Mouse (Mus musculus): ENCODE results near the gene Cbr2. TPM values are rescaled to one million over a fixed set of nuclear protein-coding genes. Genes with fewer than 3 reads are reported as not detected.

Gene Cbr2
- total RNA-seq, 4 experiments from 2014 or later = 0.99 to 2.7 (median 1.9) TPM

DNA sequence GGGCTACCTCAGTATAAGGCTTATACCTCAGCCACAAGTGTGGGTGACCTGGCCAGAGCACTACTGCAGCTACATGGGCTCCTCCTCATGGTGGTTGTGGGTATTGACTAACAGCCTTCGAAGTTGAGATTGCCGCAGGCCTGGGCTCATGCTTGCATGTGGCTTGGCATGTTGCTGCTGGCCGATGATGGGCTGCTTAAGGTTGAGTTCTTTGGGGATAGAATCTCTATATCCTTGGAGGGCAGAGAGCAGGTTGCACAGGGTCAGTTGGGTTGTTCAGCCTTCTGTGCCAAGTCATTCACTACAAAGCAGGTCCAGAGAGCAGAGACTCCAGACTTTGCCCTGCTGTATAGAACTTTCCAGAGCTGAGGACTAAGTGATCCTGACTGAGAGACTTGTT, 52.0 kb downstream of the Cbr2 start:
- no peak for DNase-seq (ENCODE audit: low spot score in 2 of 2)

Other genes with a start within 250 kb of the Cbr2 start
- 10 to 100 TPM; 63.2 to 67.7 (median 64.4) TPM for gene Mrpl12, start 247.5 kb downstream of the Cbr2 start, total RNA-seq (2022)
- 10 to 100 TPM; 21.2 to 25.8 (median 24.0) TPM for gene Slc25a10, start 240.3 kb downstream of the Cbr2 start, total RNA-seq (2022)
- gene Gcgr, start 201.4 kb downstream of the Cbr2 start, total RNA-seq (2022) = under 1 TPM in 1 of 4 experiments, not detected in 3; 0.17 TPM
- gene Mcrip1, start 182.4 kb downstream of the Cbr2 start, total RNA-seq (2022) = 10 to 100 TPM; 71.6 to 75.9 (median 74.1) TPM
- gene Ppp1r27, start 181.0 kb downstream of the Cbr2 start, total RNA-seq (2022) = not detected
- 100 to 1,000 TPM; 110 to 142 (median 130) TPM for gene P4hb, start 158.9 kb downstream of the Cbr2 start, total RNA-seq (2022)
- gene Arhgdia, start 150.5 kb downstream of the Cbr2 start, total RNA-seq (2022) = 100 to 1,000 TPM; 307 to 323 (median 320) TPM
- 10 to 100 TPM; 47.7 to 64.6 (median 51.9) TPM for gene Alyref, start 133.7 kb downstream of the Cbr2 start, total RNA-seq (2022)
- gene Anapc11, start 133.7 kb downstream of the Cbr2 start, total RNA-seq (2022) = 100 to 1,000 TPM in 2 of 4 experiments, 10 to 100 TPM in 2; 98.1 to 101 (median 99.4) TPM
- gene Npb, start 123.6 kb downstream of the Cbr2 start, total RNA-seq (2022) = 1 to 10 TPM in 2 of 4 experiments, not detected in 2; 1.1 to 1.8 TPM
- gene Pcyt2, start 114.2 kb downstream of the Cbr2 start, total RNA-seq (2022) = 100 to 1,000 TPM; 109 to 140 (median 124) TPM
- gene Sirt7, start 106.9 kb downstream of the Cbr2 start, total RNA-seq (2022) = 10 to 100 TPM; 30.5 to 45.3 (median 34.7) TPM
- gene Mafg, start 98.5 kb downstream of the Cbr2 start, total RNA-seq (2022) = 10 to 100 TPM; 66.8 to 77.2 (median 73.1) TPM
- 1 to 10 TPM; 1.5 to 2.3 (median 1.8) TPM for gene Pycr1, start 88.3 kb downstream of the Cbr2 start, total RNA-seq (2022)
- gene Myadml2, start 84.0 kb downstream of the Cbr2 start, total RNA-seq (2022) = 10 to 100 TPM in 3 of 4 experiments, 1 to 10 TPM in 1; 9.3 to 12.0 (median 10.7) TPM
- gene Notum, start 70.9 kb downstream of the Cbr2 start, total RNA-seq (2022) = 1 to 10 TPM; 2.1 to 7.1 (median 4.0) TPM
- 10 to 100 TPM; 57.0 to 64.7 (median 61.2) TPM for gene Aspscr1, start 59.1 kb downstream of the Cbr2 start, total RNA-seq (2022)
- 10 to 100 TPM; 19.2 to 23.3 (median 22.2) TPM for gene Cenpx, start 18.4 kb downstream of the Cbr2 start, total RNA-seq (2022)
- gene Lrrc45, start 18.2 kb downstream of the Cbr2 start, total RNA-seq (2022) = 10 to 100 TPM; 39.8 to 56.7 (median 51.2) TPM
- gene Rac3, start 10.6 kb downstream of the Cbr2 start, total RNA-seq (2022) = 10 to 100 TPM; 39.2 to 40.0 (median 39.6) TPM
- gene Dcxr, start 4.8 kb downstream of the Cbr2 start, total RNA-seq (2022) = 10 to 100 TPM in 2 of 4 experiments, 1 to 10 TPM in 2; 7.9 to 12.9 (median 9.4) TPM
- 10 to 100 TPM; 23.0 to 43.0 (median 30.6) TPM for gene Hmga1b, start 30.7 kb upstream of the Cbr2 start, total RNA-seq (2022)
- gene Rfng, start 52.1 kb upstream of the Cbr2 start, total RNA-seq (2022) = 10 to 100 TPM; 49.0 to 56.6 (median 52.3) TPM
- gene Gps1, start 52.2 kb upstream of the Cbr2 start, total RNA-seq (2022) = 100 to 1,000 TPM; 142 to 151 (median 146) TPM
- 10 to 100 TPM; 41.4 to 47.9 (median 46.1) TPM for gene Dus1l, start 64.3 kb upstream of the Cbr2 start, total RNA-seq (2022)
- 100 to 1,000 TPM; 176 to 199 (median 193) TPM for gene Fasn, start 92.4 kb upstream of the Cbr2 start, total RNA-seq (2022)
- 1 to 10 TPM; 8.4 to 9.8 (median 9.0) TPM for gene Ccdc57, start 200.8 kb upstream of the Cbr2 start, total RNA-seq (2022)
- 1 to 10 TPM; 3.9 to 9.3 (median 7.8) TPM for gene Slc16a3, start 216.4 kb upstream of the Cbr2 start, total RNA-seq (2022)